Mouse (Mus musculus) E14TG2a.4 (cell line): ENCODE results near the gene Fen1.

Source experiments
- CTCF ChIP-seq: conservative IDR thresholded peaks from 2 replicates; pipeline ENCODE4 v1.5.1; 2014; ENCODE audit warnings: low read length
- NANOG ChIP-seq: IDR thresholded peaks from 2 replicates; pipeline ENCODE4 v1.6.1; 2014; ENCODE audit warnings: borderline replicate concordance, low read length, mixed read lengths
- POU5F1 ChIP-seq: IDR thresholded peaks from 2 replicates; pipeline ENCODE4 v1.6.1; 2014; ENCODE audit warnings: low read length, borderline replicate concordance

- peak; percentile 52 for TF ChIP-seq CTCF
- TF ChIP-seq NANOG, result no peak
- TF ChIP-seq POU5F1, result no peak
These were observed 40.2 kb upstream of the Fen1 start for GRCm38 (mm10) chr19:10244183-10244582.
